Mouse (Mus musculus) spleen, postnatal 14 days (tissue): ENCODE data around the gene Olfm4.

ENCODE experiments used
- DNase-seq, 2 experiments: peaks; one replicate each; pipeline ENCODE4 v3.0.0; 2021 to 2022; ENCODE audit warnings: low spot score in 2 of 2

Olfm4 gene

GRCm38 (mm10) chr14:79983781-79984180 is at the start of gene Olfm4:
Gene Olfm4 (plus strand): TSS chr14:79984081.
- DNase-seq, result no peak

- DNase-seq, result no peak
Observed at GRCm38 (mm10) chr14:79934426-79934825, 49.5 kb upstream of the Olfm4 start.

- no peak for DNase-seq
Observed at GRCm38 (mm10) chr14:79936879-79937468, 46.9 kb upstream of the Olfm4 start.

GRCm38 (mm10) chr14:79945876-79946275 is 38.0 kb upstream of the Olfm4 start:
- no peak for DNase-seq

- no peak for DNase-seq
Observed at GRCm38 (mm10) chr14:79955678-79956077, 28.2 kb upstream of the Olfm4 start.

GRCm38 (mm10) chr14:79957789-79958487 is 25.9 kb upstream of the Olfm4 start:
- DNase-seq, result no peak

- DNase-seq, result no peak
Observed at GRCm38 (mm10) chr14:79961187-79961586, 22.7 kb upstream of the Olfm4 start.

- DNase-seq, result no peak
Observed at GRCm38 (mm10) chr14:79961602-79962001, 22.3 kb upstream of the Olfm4 start.

GRCm38 (mm10) chr14:79970165-79970564 is 13.7 kb upstream of the Olfm4 start:
- no peak for DNase-seq

- no peak for DNase-seq
Observed at GRCm38 (mm10) chr14:79970928-79971738, 12.7 kb upstream of the Olfm4 start.

- DNase-seq, result no peak
Observed at GRCm38 (mm10) chr14:79981437-79981836, 2.4 kb upstream of the Olfm4 start.

GRCm38 (mm10) chr14:79985137-79985670 is 1.3 kb downstream of the Olfm4 start:
- DNase-seq, result no peak

- no peak for DNase-seq
Observed at GRCm38 (mm10) chr14:79985696-79986095, 1.8 kb downstream of the Olfm4 start.

GRCm38 (mm10) chr14:79986831-79987230 is 3.0 kb downstream of the Olfm4 start:
- DNase-seq, result no peak

- DNase-seq, result no peak
Observed at GRCm38 (mm10) chr14:79989785-79990184, 5.9 kb downstream of the Olfm4 start.

GRCm38 (mm10) chr14:79990547-79990946 is 6.7 kb downstream of the Olfm4 start:
- no peak for DNase-seq

- DNase-seq, result no peak
Observed at GRCm38 (mm10) chr14:79997534-79997933, 13.7 kb downstream of the Olfm4 start.

GRCm38 (mm10) chr14:80000110-80000531 is 16.2 kb downstream of the Olfm4 start:
- no peak for DNase-seq

- no peak for DNase-seq
Observed at GRCm38 (mm10) chr14:80007686-80008085, 23.8 kb downstream of the Olfm4 start.

- no peak for DNase-seq
Observed at GRCm38 (mm10) chr14:80010426-80010825, 26.5 kb downstream of the Olfm4 start.

- DNase-seq, result no peak
Observed at GRCm38 (mm10) chr14:80014966-80015365, 31.1 kb downstream of the Olfm4 start.

- DNase-seq, result no peak
Observed at GRCm38 (mm10) chr14:80016112-80016511, 32.2 kb downstream of the Olfm4 start.
